Mouse (Mus musculus) gastrocnemius, postnatal 25 days (tissue): ENCODE results near the gene Gm10190. TPM values are rescaled to one million over a fixed set of nuclear protein-coding genes. Genes with fewer than 3 reads are reported as not detected.
"Not testable (repeated sequence)": the region's sequence is repeated elsewhere in the genome, so short reads cannot be mapped to it uniquely, and the experiment has no call there.

Experiments used
- DNase-seq: peaks from one replicate; pipeline ENCODE4 v3.0.0; 2022
- long read RNA-seq, 2 experiments: library from polyadenylated mRNA; stranded (forward); transcript quantifications; one replicate each; pipeline ENCODE4 v2.0.0; 2021
- total RNA-seq, 2 experiments: library from RNA; stranded (reverse); gene quantifications; 1 replicate in 1 of 2; 2 replicates in 1 of 2; pipeline ENCODE4 v1.2.3; 2021

The Gm10190 gene
- total RNA-seq: not detected
- long read RNA-seq, experiment 1, partial matches to known transcripts: 0 of 1 reads
- long read RNA-seq, experiment 1, other reads (novel, unspliced or antisense): 0 of 1 reads
- long read RNA-seq, experiment 2: 0 reads

DNA sequence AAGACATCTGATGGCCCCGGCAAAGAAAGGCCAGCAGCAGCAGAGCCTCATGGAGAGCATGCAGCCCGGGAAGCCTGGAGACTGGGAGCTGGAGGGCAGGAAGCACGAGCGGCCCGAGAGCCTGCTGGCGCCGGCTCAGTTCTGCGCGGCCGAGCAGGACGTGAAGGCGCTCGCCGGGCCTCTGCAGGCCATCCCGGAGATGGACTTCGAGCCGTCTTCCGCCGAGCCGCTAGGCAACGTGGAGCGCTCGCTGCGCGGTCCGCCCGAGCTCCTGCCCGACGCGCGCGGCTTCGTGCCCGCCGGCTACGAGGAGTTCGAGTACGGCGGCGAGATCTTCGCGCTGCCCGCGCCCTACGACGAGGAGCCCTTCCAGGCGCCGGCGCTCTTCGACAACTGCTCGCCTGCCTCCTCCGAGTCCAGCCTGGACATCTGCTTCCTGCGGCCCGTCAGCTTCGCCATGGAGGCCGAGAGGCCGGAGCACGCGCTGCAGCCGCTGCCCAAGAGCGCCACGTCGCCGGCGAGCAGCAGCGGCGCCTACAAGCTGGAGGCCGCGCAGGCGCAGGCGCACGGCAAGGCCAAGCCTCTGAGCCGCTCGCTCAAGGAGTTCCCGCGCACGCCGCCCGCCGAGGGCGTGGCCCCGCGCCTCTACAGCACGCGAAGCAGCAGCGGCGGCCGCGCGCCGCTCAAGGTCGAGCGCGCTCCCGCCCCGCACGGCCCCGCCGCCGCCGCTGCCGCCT lies at the start of gene Gm10190:
Gene Gm10190, minus strand, starts transcription at position 553 of the 737 bp plus-strand sequence.
- DNase-seq: peak; percentile 89

DNA sequence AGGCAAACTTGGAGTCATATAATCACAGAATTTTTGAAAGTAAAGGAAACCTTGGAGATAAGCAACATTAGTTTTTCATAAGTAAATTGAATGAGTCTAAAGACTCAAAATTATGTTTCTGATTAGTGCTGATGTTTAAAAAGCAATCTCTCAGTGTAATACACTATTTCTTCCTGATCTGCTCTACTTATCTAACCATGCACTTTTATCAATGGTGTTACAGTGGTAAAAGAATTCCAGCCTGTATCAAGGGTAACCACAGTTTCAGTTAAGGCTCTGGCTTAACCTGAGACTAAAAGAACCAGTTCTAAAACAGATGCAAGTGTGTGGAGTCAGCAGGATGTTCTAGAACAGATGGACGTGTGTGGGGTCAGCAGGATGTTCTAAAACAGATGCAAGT lies 47.7 kb upstream of the Gm10190 start:
- no peak for DNase-seq

GRCm38 (mm10) chr17:80418572-80419210 lies 45.4 kb upstream of the Gm10190 start:
- no peak for DNase-seq

DNA sequence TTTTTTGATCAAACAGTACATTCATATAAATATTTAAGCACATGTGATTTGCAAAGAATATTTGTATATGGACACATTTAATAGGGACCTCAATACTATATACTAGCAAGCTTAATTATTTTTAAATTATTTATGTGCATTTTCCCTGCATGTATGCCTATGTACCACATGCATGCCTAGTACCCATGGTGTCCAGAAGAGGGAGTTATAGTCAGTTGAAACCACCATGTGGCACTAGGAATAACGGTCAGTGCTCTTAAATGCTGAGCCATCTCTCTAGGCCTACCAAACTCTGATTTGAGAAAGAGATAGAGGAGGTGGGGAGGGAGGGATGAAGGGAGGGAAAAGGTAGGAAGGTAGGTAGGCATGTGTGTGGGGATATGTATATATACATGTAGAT lies 37.8 kb upstream of the Gm10190 start:
- no peak for DNase-seq

GRCm38 (mm10) chr17:80398243-80398642 lies 24.9 kb upstream of the Gm10190 start:
- DNase-seq: no peak

GRCm38 (mm10) chr17:80391423-80392403 lies 18.4 kb upstream of the Gm10190 start:
- DNase-seq: peak; percentile 24

DNA sequence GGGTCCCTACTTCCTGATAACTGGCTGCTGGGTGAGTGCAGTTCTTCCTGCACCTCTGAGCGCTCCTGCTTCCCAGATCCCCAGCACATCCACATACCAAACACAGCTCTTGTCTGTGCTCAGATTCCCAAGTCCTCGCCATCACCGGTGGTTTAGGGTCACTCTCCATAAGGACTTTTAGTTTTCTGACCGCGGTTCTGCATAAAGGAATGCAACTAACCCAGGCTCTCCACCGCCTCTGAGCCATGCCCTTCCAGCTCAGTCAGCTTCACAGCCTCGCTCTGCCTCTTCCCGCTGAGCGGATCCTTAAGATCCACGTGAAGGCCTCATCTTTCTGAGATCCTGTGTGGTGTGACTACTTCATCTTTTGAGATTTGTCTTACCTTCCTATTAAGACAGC lies 16.7 kb upstream of the Gm10190 start:
- no peak for DNase-seq

- DNase-seq: no peak
Observed at GRCm38 (mm10) chr17:80385671-80386070, 12.3 kb upstream of the Gm10190 start.

GRCm38 (mm10) chr17:80378386-80378785 lies 5.0 kb upstream of the Gm10190 start:
- DNase-seq: not testable (repeated sequence)

- DNase-seq: no peak
Observed at GRCm38 (mm10) chr17:80373726-80374096, 370 bp upstream of the Gm10190 start.

DNA sequence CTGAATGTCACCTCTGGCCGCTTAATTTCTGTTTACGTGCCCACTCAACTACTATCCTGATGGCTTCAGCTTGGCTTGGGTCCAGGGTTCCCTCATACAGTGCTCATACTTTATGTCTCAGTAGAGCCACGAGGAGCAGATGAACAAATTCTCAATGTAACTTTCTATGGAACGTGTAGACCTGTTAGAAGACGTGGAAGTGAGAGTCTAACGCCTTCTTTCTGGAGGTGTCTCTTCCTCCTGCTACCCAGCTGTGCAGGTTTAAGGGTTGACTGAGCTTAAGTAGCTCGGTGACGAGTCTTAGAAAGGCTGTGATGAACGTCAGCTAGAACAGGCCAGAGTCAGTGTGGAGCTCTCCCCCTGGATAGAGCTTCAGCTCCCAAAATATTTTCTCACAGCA lies 4.7 kb downstream of the Gm10190 start:
- DNase-seq: no peak

- DNase-seq: no peak
Observed at GRCm38 (mm10) chr17:80367276-80367675, 6.1 kb downstream of the Gm10190 start.

DNA sequence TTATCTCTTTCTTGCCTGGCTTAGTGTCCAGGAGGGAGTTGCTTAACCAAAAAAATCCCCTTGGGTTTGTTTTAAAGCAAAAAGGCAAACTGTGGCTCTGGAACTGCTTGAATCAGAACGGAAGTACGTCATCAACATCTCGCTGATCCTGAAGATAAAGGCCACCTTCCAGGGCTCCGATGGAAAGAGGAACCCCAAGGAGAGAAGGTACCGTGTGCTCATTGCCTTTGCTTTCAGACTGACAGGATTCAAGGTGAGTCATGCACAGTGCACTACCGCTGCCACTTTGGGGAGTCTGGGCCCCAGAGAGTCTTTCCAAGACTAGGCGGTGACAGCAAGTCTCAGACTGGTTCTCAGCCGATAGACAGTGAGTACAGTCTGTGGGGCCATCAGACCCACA lies 13.1 kb downstream of the Gm10190 start:
- no peak for DNase-seq

GRCm38 (mm10) chr17:80347234-80347633 lies 26.1 kb downstream of the Gm10190 start:
- DNase-seq: no peak

DNA sequence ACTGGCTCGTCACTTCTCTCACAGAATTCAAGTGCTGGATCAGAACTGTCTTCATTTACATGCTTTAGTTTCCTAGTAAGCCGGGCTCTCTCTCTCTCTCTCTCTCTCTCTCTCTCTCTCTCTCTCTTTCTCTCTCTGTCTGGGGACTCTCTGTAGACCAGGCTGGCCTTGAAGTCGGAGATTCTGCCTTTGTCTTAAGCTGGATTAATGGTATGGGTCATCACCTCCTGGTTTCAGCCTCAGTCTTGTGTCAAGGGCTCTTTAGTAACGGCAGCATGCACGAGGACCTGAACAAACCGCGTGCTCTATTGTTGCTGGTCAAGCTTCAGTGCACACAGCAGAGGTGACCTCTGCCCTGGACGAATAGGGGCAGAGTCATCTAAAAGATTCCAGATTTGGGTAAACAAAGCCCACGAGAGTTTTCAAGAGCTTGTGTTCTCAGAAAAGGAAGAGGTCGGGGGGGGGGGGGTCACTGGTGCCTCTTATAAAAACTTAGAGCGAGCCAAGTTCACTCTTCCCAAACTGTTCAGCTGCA lies 26.7 kb downstream of the Gm10190 start:
- no peak for DNase-seq

DNA sequence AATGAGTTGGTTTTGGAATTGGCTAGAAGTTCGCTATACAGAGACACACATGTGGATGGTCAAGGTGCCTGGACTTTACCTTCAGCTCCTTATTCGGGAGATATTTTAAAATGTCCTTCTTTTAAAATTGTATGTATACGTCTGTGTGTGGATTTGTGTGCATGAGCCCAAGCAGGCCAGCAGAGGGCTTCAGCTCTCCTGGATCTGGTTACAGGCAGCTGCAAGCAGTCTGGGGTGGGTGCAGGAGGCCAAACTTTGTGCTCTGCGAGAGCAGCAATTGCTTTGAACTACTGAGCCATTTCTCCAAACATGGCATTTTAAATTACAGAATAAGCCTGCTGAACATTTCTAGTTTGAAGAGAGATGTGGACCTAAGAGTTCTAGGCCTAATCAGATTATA lies 28.1 kb downstream of the Gm10190 start:
- DNase-seq: no peak

DNA sequence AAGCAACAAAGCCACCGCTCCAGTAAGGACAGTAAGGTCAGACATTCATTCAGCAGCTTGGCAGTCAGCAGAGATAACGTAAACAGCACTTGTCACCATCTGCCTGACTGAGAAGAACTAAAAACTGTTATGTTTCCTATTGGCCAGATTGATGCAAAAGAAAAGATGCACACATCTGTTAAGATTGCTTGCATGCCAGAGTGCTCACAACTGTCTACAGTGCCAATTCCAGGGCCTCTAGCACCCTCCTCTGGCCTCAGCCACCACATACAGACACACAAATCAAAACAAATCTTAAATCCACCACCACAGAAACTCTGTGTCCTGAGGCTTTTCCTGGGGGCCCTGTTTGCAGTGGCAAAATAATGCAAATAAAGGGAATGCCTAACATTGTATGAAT lies 41.0 kb downstream of the Gm10190 start:
- DNase-seq: no peak

DNA sequence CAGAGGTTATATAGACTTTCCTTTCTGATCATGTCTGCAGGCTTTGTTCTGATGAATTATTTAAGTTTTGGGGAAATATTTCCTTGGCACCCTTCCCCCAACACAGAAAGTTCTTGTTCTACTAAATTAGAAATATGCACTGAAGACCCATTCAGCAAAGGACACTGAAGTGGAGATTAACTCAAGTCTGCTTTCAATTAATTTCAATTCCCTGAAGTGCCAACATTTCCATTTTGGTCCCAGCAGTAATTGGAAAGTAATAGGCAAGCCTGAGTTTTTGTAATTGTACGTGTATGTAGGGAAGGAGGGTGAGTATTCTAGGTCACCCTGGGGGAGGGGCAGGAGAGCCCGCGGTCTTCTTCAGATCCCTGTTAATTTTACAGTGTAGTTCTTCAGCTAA lies 46.9 kb downstream of the Gm10190 start:
- no peak for DNase-seq

DNA sequence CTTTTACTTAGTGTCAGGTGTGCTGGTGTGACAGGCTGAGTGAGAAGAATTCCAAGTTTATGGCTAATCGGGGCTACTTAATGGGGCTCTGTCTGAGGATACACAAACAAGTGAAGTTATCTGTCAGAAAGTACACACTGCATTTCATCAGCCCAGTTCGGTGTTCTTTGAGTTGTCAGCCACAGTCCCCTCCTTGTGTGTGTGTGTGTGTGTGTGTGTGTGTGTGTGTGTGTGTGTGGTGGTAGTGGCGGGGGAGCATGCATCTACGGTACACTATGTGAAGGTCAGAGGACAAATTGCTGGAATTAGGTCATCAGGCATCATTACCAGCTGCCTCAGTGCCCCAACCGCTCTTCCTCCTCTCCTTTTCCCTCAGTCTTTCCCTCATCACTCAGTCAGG lies 47.9 kb downstream of the Gm10190 start:
- DNase-seq: no peak

DNA sequence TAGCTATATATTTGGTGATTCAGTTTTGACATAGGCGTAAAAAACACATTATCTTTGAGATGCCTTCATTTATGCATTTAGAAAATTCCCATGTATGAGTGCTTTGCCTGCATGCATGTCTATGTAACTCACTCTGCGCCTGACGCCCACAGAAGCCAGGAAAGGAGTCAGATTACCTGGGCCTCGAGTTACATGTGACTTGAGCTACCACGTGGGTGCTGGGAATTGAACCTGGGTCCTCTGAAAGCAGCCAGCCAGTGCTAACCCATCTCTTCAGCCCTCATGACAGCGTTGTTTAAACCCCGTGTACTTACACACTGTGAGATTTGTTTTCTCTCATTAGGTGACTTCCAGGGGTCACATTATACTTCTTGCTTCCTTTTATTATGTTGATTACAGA lies 48.8 kb downstream of the Gm10190 start:
- no peak for DNase-seq

DNA sequence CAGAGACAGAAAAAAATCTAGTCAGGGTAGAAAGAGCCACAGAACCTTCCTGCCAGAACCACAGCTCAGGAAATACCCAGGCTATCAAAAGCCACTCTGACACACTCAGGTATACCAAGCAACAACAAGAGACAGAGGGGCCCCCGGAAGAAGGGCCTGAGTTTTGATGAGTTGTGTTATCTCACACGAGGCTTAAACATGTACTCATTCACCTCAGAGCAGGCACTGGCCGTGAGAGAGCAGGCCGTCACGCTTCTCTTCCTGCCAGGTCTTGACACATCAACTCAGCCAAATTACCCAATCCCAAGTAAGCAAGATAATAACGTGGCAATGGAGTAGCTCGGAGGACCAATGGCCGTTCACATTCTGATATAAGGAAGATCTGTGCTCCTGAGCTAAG lies 49.7 kb downstream of the Gm10190 start:
- no peak for DNase-seq
